Mouse (Mus musculus): ENCODE data around the gene Cyb5b.
"Not testable (repeated sequence)": the region's sequence is repeated elsewhere in the genome, so short reads cannot be mapped to it uniquely, and the experiment has no call there.

GRCm38 (mm10) chr8:107108089-107108488 lies 42.4 kb upstream of the Cyb5b start:
- TF ChIP-seq POLR2A (IDR thresholded peaks at IDR 0.05; ENCODE audit: borderline replicate concordance, extremely low read depth, insufficient read depth, insufficient read length, poor library complexity, severe bottlenecking); CTCF (IDR thresholded peaks at IDR 0.05; ENCODE audit: borderline replicate concordance, extremely low read depth, insufficient read depth, insufficient read length): not testable (repeated sequence)

All from brain, embryonic 14.5 days (tissue).